Mouse (Mus musculus): ENCODE measurements around the gene Slc25a47.

DNA sequence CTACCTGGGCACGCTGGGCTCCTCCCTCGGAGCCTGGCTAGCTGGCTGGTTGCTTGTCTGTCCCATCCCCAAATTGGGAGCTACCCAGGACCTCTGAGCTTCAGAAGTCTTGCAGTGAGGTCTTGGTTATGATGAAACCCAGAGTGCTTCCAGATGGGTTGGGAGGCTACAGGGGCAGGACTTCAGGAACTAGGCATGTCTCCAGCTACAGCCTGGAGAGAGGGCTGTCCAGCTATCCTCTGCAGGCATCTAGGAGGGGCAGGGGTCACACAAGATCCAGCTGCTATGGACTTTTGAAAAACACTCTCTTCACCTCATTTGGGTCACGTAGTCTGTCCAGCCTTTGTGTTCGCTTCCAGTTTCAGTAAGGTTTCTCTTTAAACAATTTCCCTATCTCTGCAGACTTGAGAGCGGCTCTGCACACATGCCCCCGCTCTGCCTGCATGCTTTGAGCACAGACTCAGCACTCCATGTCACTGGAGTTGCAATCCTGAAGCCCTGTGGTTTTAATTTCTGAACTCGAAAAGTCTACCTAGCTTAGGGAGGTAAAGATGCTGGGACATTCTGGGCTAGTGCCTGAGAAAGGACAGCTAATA is 21.8 kb downstream of the Slc25a47 start:
- TF ChIP-seq CTCF (IDR thresholded peaks at IDR 0.05; ENCODE audit: extremely low read depth, insufficient read depth, insufficient read length, insufficient replicate concordance) (no peak), POLR2A (IDR thresholded peaks at IDR 0.05; ENCODE audit: low read depth, low read length) (no peak)
